Mouse (Mus musculus): ENCODE measurements around the gene Cerkl.

Cerkl gene

DNA sequence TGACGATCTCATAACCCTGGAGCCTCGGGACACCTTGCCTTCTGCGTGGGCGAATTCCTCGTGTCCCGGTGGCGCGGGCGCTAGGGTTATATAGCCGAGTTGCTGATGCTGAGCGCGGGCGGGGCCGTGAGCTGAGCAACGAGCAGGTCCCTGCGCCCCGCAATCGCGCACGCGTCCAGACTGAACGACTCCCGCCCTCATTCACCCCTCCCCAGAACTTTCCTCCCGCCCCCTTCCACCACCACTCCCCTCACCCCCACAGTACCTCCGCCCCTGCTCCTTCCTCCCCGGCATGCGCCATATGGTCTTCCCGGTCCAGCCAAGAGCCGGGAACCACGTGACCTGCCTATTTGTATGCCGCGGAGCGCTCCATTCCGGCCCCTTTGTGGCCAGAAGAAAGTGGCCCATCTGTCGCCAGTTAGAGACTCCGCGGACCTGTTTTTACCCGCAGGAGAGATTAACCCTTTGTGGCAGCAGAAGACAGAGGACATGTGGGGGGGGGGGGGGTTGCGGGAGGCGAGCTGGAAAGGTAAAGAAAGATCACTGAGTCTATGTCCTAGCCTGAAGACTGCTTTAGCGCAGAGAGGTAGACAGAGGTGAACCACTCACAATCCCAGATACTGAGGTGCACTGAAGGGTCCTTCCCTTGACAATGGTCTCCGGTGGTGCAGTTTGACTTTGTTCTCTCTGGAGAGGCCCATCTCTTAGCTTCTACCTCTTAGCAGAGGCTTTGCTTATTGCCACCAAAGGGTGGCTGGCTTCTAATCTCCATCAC lies at the start of gene Cerkl, which contains the start of gene Neurod1:
Gene Cerkl, minus strand, starts transcription at position 211 of the 775 bp plus-strand sequence.
Gene Neurod1, minus strand, starts transcription at position 177 of the 775 bp plus-strand sequence.
- DNase-seq: no peak

DNA sequence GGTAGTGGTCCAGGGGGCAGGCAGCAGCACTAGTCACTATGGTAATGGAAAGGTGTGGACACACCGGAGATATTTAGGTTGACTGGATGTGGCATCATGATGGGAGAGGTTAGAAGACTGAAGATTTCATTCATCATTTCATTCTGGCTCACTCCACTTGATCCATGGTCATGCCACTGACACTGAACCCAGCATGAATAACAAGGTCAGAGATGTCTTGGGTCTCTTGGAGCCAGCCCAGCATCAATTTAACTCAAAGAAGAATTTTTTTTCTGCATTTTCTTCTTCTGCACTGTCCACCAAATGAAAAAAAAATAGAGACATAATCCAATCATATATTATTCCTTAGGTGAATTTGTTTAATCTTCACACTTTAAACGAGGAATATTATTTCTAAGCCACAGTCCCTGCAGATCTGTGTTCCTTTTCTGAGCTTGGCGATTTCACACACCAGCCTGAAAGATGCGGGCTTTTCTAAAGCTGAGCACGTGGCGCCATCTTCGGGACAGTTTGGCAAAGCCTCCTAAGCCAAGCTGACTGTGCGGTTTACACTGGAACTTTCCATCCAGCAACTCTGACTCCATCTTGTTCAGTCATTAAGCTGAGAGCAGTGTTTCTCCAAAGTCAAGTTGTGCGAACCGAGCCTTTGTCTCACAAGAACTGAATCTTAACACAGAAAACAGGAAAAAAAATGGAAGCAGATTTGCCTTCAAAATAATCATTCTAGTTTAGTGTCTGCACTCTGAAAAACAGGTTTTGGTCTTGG lies 42.6 kb upstream of the Cerkl start:
- DNase-seq: peak; percentile 76 to 80

DNA sequence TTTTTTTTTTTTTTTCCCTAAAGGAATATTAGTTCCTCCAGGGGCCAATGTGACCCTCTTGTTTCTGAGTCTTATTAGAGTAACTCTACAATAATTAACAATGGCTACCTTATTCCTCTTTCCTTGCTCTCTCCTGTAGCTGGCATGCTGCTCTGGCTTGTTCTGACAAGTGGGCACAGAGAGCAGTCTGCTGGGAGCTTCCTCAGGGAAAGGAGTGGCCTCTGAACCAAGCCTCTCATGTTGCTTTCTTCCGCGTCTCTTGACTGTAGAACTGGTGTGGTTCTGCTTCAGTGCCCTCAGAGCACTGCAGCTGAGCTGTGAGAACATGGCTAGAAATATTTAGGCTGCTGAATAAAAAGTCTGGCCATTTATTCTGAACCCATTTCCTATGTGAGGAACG lies 28.5 kb upstream of the Cerkl start:
- no peak for DNase-seq

DNA sequence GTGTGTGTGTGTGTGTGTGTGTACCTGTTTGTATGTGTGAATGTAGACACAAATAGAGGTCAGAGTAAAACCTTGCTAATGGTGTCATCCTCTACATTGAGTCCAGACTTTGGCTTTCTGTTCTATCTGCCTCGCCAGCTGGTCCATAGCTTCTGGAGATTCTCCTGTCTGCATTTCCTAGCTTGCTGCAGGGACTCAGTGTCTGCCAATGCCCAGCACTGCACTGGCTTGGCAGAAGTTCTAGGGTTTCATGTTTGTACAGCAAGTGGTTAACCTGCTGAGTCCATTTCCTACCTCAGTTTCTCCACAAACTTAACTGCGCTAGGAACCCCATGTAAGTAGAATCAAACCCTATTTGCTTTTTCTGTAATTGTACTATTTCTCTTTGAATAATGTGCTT lies 25.9 kb upstream of the Cerkl start:
- no peak for DNase-seq

DNA sequence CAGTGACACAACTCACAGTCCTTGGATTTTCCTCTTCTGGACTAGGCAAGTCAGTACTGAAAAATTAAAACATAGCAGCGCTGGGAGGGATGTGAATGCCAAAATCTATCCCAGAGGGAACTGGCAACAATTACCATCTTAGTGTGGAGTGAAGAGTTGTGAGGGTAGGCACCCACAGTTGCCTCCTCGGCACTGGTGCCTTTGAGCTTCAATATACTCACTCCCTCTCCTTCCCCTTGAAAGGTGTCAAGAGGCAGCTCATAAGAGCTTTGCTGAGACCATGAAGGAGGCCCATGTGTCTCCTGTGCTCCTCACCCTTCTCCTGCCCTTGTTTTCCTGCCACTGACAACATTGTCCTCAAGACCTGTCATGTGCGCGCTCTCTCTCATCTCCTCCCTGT lies 5.8 kb upstream of the Cerkl start:
- DNase-seq: no peak

DNA sequence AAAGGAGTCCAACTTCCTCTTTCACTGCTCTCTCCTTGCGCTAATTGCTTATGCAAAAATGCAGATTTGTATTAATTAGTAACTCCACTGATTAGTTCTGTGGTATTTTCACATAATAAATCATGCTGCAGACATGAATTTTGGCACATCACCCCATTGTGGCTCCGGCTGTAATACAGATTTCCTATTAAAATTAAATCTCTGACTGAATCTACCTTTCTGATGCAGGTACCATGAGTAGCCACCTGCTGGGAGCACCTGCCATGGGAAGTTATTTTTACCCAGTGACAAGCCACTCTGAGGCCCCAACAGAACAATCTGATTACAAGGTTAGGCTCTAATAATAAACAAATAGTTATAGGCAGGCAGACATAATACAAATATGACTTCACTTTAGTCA lies 5.3 kb upstream of the Cerkl start:
- no peak for DNase-seq

DNA sequence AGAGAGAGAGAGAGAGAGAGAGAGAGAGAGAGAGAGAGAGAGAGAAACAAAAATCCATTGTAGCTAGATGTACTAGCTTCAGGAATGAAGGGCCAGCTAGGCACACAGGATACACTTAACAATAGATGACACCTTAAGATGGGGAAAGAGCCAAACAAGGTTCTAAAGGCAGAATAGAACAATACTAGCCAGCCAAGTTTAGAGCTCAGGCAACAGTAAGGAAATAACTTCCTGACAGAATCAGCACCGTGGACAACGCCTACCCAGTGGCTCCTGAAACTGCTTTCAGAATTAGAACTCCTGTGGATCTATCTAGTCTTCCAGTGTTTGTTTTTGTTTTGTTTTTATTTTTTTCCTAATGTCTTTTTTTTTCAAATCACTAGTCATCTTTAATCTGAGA lies 4.0 kb upstream of the Cerkl start:
- peak in 1 of 2 experiments; percentile 30 for DNase-seq

DNA sequence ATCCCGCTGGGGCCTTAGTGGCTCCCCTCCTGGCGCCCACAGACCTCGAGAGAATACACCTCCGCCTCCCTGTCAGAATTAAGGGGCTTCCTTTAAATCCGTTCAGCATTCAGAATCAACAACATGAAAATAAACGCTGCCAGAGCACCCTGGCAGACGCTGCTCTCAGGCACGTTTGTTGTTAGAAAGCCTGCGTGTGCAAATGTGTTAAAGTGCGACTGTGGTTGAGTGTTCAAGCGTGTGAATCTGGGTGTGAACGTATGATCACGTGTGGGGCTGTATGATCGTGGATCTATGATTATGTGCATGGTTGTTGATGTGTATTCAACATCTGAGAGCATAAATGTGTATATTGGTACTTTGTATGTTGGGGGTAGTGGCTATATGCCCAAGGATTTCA lies 3.5 kb upstream of the Cerkl start:
- DNase-seq: no peak

DNA sequence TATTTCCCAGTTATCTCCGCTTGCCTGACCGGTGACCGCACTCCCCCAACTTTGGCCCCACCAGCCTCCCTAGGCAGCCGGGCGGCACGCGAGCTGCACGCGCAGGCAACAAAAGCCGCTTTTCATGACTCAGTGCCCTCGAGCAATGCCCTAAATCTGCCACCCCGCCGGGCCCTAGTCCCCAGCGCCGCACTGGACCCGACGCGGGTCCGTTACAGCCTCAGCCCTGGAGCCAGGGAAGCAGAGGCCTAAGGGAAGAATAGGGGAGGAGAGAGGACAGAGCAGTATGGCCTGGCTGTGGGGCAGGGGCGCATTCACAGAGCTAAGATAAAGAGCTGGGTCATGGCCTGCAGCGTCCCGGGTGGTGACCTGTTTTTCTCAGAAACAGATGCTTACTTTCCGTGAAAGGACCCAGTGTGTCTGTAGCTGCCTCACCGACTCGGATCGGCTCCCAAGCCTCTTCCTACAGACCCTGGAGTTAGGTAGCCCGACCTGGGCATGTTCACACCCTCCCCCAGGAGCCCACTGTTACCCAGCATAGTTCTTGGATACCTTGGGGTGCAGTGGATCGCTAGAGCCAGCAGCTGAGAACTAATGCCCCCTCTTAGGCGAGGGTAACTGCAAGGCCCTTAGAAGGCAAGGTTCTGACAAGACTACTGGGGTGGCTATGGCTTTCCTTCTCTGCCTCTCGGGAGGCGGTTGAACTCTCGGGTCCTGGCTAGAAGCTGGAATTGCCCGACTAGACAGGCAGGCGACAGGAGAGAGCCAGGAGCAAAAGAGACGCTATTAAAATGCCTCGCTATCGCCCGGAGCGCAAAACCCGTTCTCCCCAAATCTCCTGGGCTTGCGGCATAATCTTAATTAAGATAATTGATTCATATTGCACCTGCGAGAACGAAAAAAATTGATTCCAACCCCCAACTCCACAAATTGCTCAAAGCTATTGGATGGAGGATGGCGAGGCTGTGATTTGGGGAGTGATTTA lies 2.8 kb upstream of the Cerkl start:
- DNase-seq: peak in 1 of 2 experiments; percentile 36

DNA sequence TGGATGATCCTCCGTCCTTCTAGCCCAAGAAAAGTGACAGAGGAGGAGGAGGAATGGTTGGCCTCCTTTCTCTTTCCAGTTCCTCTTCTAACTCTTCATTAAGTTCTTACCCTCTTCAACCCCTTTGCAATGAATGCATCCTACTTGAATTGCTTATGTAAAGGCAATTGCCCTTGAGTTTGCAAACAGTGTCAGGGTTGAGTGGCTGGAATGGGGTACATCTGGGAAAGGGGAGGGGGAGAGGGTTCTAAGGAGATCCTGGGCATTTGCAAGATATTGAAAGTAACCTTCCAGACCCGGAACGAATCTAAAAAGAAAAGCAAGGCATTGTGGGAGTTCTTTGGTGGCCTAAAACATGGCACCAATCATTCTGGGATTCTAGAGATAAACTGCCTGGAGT lies 1.3 kb upstream of the Cerkl start:
- DNase-seq: no peak

DNA sequence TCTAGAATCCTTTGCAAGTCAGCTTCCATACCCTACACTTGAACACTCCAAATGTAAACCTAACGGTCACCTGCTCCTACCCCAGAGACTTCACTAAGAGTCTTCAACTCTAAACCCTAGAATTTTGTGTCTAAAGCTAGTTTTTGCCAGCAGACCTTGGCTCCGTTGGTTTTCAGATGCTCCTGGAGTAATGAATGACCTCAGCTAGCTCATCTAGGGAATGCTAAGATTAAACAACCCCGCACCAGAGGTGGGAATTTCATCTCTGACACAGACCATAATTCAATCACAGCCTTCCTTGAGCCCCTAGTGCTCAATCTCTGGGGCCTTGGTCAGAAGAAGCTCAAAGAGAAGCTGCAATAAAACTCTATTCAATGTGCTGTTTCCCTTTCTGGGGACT lies 849 bp upstream of the Cerkl start:
- no peak for DNase-seq

DNA sequence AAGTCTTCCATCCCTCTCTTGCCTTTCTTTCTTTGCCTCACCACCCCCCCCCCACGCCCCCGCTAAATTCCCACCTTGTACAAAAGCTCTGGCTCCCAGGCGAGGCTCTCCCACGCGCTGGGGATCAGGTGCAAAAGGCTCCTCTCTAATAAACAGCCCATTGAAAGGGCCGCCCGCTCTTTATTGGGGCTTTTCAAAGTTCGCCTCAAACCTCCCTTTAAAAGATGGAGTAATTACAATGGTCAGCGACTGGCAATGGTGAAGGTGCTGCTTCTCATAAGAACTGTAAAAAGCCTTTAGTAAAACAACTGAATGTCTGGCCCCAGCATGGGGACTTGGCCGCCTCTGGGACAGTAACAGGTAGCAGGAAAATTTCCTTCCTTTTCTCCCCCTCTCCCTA lies 939 bp downstream of the Cerkl start:
- no peak for DNase-seq

DNA sequence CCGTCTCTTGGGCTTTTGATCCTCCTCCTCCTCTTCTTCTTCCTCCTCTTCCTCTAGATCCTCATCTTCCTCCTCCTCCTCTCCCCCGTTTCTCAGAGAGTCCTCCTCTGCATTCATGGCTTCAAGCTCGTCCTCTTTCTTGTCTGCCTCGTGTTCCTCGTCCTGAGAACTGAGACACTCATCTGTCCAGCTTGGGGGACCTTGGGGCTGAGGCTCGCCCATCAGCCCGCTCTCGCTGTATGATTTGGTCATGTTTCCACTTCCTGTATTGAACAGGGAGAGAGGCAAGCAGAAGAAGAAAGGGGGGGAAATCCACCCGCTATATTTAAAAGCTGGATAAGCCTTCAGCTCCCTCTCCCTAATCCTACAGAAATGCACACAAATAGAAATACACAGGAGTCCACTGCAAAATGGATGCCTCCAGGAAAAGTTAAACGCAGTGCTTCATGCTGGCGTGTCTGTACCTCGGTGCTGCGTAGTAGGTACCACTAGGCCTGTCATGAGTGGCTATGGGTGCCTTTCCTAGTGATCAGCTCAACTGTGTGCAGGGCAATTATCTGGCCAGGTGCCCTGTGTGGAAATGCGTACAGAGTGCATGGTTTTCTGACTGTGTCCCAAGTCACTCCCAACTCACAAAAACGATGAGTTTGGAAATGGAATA lies 1.7 kb downstream of the Cerkl start:
- DNase-seq: no peak

DNA sequence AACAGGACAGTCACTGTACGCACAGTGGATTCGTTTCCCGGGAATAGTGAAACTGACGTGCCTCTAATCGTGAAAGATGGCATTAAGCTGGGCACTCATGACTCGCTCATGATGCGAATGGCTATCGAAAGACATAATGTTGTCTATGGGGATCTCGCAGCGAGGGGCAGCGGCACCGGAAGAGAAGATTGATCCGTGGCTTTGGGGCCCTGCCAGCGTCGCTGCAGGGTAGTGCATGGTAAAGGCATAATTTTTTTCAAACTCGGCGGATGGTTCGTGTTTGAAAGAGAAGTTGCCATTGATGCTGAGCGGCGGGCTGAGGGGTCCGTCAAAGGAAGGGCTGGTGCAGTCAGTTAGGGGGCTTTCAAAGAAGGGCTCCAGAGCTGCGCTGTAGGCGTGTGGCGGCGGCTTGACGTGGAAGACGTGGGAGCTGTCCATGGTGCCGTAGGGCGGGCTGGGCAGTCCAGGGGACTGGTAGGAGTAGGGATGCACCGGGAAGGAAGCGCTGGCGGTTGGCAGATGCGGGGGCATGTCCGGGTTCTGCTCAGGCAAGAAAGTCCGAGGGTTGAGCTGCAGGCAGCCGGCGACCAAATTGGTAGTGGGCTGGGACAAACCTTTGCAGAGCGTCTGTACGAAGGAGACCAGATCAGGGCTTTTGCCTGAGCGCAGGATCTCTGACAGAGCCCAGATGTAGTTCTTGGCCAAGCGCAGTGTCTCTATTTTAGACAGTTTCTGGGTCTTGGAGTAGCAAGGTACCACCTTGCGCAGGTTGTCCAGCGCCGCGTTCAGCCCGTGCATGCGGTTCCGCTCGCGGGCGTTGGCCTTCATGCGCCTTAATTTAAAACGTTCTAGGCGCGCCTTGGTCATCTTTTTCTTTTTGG lies 2.4 kb downstream of the Cerkl start:
- peak; percentile 78 to 81 for DNase-seq

DNA sequence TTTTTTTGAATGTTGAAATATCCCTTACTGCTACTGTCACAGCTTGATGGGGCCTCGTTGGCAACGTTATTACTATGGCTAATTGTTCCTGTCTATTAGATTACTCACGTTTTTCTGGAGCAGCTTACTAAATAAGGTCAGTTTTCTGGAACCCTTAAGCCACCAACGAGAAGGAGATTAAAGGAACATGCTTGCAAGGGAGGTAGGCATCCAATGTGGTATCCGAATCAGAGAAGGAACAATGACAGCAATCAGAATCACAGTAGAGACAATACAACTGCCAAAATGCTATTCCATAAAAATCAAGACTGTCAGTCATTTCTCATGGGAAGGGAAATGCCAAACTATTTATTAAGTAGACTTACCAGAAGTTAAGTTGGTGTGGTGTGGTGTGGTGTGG lies 5.1 kb downstream of the Cerkl start:
- no peak for DNase-seq

DNA sequence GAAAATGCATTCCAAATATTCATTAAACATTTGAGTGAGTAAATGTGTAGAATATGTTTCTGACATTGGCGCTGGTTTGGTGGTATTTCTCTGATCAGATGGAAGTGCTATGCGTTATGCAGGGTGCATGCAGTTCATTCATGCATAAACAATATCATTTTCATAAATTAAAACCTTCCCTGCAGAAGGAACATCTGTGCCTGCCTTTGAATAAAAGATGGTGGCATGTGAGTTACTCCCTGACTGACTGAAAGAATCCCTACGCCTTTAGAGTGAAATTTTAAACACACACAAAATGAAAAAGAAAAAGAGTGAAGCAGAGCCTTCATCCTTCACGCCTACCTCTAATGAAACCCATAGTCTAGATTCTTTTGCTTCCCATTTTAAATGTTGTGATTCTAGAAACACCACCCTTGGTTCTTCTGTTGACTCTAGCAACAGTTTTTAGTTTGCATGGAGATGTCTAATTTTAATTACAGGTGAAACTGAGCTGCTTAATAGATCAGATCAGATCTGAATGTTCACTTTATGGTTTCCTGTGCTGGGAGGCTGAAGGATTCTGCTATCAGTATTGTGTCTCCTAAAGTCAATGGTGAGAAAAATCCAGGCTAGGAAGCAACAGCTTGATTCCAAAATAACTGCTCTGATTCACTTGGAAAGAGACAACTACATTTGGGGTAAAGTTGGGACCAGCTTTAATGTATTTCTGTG lies 5.7 kb downstream of the Cerkl start:
- DNase-seq: no peak

DNA sequence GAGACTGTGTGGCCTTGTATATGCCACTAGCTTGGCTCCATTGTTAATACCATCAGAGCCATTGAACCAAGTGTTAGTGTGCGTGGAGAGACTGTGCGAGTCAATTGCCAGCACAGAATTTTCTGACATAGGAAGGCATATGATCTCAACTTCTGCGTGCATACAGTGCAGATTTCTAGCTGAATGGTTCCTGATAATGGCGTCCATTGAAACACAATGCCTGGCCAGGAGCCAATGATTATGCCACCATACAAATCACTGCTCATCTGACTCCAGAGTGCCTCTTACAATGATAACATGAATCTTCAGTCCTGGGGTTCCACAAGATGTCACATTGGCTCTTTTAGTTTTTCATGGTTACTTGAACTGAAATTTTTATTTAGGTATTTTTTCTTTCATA lies 7.2 kb downstream of the Cerkl start:
- no peak for DNase-seq

DNA sequence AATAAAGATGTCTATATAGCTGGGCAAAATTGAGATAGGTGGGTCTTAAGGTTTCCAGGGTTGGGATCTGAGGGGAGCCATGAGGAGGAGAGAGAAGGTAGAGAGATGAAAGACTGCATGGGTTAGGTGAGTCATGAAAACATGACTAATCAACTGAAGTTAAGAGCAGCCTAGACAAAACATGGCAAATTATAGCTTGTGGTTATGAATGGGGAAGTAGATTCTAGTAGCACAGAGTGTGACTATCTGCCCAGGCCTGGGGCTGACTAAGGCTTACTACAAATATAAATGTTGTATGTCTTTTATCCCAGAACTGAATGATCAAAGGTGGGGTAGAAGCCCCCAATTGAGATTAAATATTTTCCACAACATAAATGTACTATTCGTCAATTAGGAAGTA lies 9.4 kb downstream of the Cerkl start:
- no peak for DNase-seq

DNA sequence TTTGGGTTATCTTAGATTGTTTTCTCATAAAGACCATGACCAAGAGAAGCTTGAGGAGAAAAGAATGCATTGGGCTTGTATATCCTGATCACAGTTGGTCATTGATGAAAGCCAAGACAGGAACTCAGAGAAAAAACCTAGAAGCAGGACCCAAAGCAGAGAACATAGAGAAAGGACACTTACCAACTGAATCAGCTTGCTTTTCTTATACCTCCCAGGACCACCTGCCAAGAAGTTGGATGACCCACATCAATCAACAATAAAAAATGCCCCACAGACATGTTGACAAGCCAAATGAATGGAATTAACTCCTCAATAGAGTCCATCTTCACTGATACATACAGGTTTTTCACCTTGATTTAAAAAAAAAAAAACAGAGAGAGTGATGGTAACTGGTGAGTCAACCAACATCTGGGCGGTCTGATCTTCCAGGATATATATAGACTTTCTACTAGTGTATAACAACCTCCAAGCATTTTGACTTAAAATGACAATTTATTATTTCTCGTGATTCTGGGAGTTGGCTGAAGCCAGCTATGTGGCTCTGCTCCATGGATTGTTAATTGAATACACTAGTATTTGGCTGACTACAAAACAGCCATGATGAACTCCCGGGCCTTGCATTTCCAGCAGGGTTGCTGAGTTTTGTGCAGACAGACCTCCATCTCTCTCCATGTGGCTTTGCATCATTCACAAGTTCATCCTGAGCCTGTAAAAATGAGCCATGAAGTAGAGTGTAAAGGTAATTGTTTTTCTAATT lies 12.5 kb downstream of the Cerkl start:
- no peak for DNase-seq

DNA sequence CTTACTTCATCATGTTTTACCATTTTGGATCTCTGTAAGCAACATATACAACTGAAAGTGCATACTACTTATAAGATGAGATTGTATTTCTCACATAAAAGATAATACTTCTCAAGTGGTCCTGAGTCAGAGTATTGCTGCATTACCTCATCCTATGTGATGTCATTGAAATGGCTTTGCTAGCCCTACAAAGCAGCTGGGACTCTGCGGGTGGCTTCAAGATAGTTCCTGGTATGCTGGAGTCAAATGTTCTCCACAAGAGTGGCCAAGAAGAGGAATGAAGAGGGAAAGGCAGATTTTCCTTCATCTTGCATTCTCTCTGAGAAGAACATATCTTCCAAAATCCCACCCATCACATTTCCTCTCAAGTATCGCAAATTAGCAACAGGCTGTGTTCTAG lies 13.2 kb downstream of the Cerkl start:
- DNase-seq: no peak
